Mouse (Mus musculus): ENCODE data around the gene Sh3d19. TPM values are rescaled to one million over a fixed set of nuclear protein-coding genes. Genes with fewer than 3 reads are reported as not detected.

The Sh3d19 gene
- polyA plus RNA-seq, 1 experiment from 2014 or later: 29.0 TPM

DNA sequence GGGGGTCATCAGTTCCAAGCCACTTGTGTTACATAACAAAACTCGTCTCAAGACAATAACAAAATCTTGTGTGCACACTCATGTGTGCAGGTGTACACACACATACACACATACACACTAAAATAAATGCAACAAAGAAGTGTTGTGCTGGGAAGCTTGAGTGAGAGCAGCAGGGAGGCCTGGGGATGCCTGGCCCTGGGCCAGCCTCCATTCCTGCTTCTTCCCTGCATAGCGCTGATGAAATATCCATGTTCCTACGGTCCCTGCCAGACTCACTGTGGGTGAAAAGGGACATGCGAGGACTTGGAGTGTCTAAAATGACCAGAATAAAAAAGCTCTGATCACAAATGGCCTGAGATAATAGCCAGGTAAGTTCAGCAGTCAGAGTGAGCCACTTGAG lies 59.7 kb downstream of the Sh3d19 start:
- H3K9me3 ChIP-seq (replicated peaks; ENCODE audit: low read length): no peaks in the 10 kb centered on the region
- no peak overlapping the region for H3K9ac ChIP-seq (ENCODE audit: low read depth, low read length)
- ATAC-seq (replicated peaks; ENCODE audit: low FRiP score, low read depth) (no peak), DNase-seq (ENCODE audit: low spot score) (no peak)
- WGBS: 67% methylated on average over 4 of the region's 4 CpGs
- H3K4me3 ChIP-seq (replicated peaks; ENCODE audit: low read depth, low read length): no peak overlapping the region
- no peak overlapping the region for H3K27ac ChIP-seq
- no peaks in the 10 kb centered on the region for H3K27me3 ChIP-seq (ENCODE audit: insufficient read depth, low read length)
- no peak for TF ChIP-seq CTCF (IDR thresholded peaks at IDR 0.05; ENCODE audit: low read depth)
- H3K4me1 ChIP-seq (replicated peaks; ENCODE audit: insufficient read depth, low read length): no peaks in the 10 kb centered on the region
- H3K4me2 ChIP-seq (ENCODE audit: low read length): no peak overlapping the region
- H3K36me3 ChIP-seq (ENCODE audit: insufficient read depth, low read length): peaks cover 3% of the 10 kb centered on the region; the same call in 1 of the 2 replicates

DNA sequence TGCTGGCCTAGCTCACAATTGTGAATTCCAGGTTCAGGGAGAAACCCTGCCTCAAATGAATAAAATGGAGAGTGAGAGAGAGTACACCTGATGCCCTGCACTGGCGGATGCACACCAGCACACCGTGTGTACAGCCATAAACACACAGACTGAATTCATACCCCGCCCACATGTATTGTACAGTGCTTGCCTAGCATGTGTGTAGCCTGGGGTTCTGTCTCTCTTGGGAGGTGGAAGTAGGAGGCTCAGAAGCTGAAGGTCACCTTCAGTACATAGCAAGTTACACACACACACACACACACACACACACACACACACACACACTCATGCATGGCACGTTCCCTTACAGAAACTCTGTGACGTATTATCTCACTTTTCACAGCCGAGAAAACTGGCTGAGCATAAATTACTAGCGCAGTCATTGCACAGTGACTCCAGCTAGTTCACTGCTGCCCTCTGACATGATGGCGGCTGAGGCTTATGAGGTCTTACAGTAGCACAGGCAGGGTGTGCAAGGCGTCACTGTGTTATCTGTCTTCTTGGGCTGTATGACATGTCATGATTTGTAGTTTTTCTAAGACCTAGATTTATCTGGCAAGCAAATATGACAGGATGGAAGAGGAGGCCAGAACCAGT lies 62.7 kb downstream of the Sh3d19 start:
- Histone ChIP-seq H3K9ac (ENCODE audit: low read depth, low read length) (no peak overlapping the region), H3K4me2 (ENCODE audit: low read length) (no peak overlapping the region), H3K9me3 (replicated peaks; ENCODE audit: low read length) (no peaks in the 10 kb centered on the region), H3K36me3 (ENCODE audit: insufficient read depth, low read length) (no peaks in the 10 kb centered on the region), H3K27me3 (ENCODE audit: insufficient read depth, low read length) (no peaks in the 10 kb centered on the region), H3K27ac (no peak overlapping the region), H3K4me1 (replicated peaks; ENCODE audit: insufficient read depth, low read length) (no peaks in the 10 kb centered on the region), H3K4me3 (replicated peaks; ENCODE audit: low read depth, low read length) (no peak overlapping the region)
- WGBS: 61% methylated on average over 9 of the region's 9 CpGs
- ATAC-seq (replicated peaks; ENCODE audit: low FRiP score, low read depth) (no peak), DNase-seq (ENCODE audit: low spot score) (no peak)
- no peak for TF ChIP-seq CTCF (IDR thresholded peaks at IDR 0.05; ENCODE audit: low read depth)

DNA sequence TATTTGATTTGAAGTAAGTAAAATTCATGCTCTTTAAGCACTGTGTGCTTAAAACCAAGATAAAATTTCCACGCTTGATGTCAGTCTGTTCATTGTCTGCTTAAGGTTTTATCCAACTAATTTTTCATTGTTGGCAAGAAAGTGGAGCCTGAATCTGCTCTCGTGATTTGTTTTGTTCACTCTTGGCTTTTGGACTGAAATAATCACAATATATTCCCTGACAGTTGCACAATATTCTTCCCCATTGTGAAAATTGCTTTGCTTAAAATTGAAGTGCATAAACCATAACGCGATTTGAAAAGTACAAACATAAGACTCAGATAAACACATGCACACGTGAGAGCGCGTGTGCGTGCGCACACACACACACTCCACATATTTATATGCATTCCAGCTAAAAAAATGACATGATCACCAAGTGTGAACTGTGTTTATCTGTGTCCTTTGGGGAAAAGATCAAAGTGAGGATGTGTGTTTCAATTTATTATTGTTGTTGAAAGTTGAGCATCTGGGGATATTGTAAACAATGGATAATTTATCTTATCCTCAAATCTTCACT lies 67.1 kb downstream of the Sh3d19 start:
- DNase-seq (ENCODE audit: low spot score) (no peak), ATAC-seq (replicated peaks; ENCODE audit: low FRiP score, low read depth) (no peak)
- Histone ChIP-seq H3K9ac (ENCODE audit: low read depth, low read length) (no peak overlapping the region), H3K4me2 (ENCODE audit: low read length) (no peak overlapping the region), H3K4me1 (replicated peaks; ENCODE audit: insufficient read depth, low read length) (no peaks in the 10 kb centered on the region; the same call in 1 of the 2 replicates), H3K9me3 (replicated peaks; ENCODE audit: low read length) (no peaks in the 10 kb centered on the region), H3K4me3 (replicated peaks; ENCODE audit: low read depth, low read length) (no peak overlapping the region), H3K27me3 (ENCODE audit: insufficient read depth, low read length) (no peaks in the 10 kb centered on the region), H3K27ac (no peak overlapping the region), H3K36me3 (ENCODE audit: insufficient read depth, low read length) (no peaks in the 10 kb centered on the region)
- WGBS: 87% methylated on average over 9 of the region's 9 CpGs
- TF ChIP-seq CTCF (IDR thresholded peaks at IDR 0.05; ENCODE audit: low read depth): no peak

DNA sequence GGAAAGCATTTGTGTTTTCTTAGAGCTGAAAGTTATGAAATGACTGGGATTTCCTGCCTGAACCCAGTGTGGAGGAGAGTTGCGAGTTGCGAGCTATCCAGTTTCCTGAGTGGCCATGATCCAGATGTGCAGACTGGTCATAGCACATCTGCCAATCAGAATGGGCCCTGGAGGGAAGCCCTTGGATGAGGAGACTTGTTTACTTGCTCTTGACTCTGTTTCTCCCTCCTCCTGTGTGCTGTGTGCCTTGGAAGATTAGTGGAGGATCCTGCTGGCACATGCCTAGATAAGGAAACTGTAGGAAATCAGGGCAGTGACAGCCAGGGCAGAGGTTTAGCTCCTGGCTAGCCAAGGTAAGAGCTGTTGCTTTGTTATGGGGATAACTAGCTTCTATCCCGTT lies 67.7 kb downstream of the Sh3d19 start:
- Histone ChIP-seq H3K9me3 (replicated peaks; ENCODE audit: low read length) (no peaks in the 10 kb centered on the region), H3K9ac (ENCODE audit: low read depth, low read length) (no peak overlapping the region), H3K27me3 (ENCODE audit: insufficient read depth, low read length) (no peaks in the 10 kb centered on the region), H3K27ac (peak overlapping the region; percentile 55), H3K4me1 (replicated peaks; ENCODE audit: insufficient read depth, low read length) (no peaks in the 10 kb centered on the region; the same call in 1 of the 2 replicates), H3K4me3 (replicated peaks; ENCODE audit: low read depth, low read length) (no peak overlapping the region), H3K36me3 (ENCODE audit: insufficient read depth, low read length) (no peaks in the 10 kb centered on the region), H3K4me2 (ENCODE audit: low read length) (0 out of 2 replicates have a peak overlapping the region, but pooled peaks have one; percentile 14)
- DNase-seq (ENCODE audit: low spot score) (peak; percentile 71), ATAC-seq (replicated peaks; ENCODE audit: low FRiP score, low read depth) (no peak)
- no peak for TF ChIP-seq CTCF (IDR thresholded peaks at IDR 0.05; ENCODE audit: low read depth)
- WGBS: 35% methylated on average over 3 of the region's 3 CpGs

DNA sequence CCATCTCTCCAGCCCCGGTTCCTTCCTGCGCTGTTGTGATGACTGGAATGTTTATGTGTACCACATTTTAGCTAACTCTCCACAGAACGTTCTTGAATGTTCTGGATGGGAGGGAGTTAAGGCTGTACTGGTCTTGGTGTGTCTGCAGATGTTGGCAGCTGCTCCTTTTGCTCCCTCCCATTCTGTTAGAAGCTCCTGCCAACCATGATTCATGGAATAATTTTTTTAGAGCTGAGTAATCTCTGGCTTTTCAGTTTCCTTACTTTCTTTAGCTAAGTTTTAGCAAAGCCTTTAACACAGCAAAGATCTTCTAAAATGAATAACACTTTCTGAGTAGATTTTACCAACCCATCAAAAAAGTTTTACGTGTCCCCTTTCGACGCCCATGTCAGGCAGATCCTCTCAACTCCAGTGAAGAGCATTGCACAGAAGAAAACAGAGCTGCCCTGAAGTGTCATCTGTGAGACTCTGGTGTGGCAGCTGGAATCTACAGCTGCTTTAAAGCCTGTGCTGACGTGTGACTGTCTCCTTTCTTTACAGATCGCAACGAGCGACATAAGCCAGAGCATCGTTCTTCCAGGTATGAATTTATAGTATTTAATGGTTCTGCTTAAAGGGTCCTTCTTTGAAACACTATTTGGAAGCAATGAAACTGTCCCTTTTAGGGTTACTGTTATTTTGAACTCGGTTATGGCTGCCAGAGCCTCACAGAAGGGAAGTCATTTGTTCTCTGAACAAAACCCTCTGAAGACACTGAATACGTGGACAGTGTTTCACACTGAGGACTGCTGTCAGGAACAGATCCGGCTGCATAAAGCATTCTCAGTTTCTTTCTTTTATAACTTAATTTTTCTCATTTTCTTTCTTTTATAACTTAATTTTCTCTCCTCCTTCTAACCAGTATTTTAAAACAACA lies 69.6 kb downstream of the Sh3d19 start:
- no peak overlapping the region for H3K9ac ChIP-seq (ENCODE audit: low read depth, low read length)
- H3K27ac ChIP-seq: peak overlapping the region; percentile 57; the same call in 1 of the 2 replicates
- peak overlapping the region; percentile 37 for H3K4me2 ChIP-seq (ENCODE audit: low read length)
- no peak for ATAC-seq (replicated peaks; ENCODE audit: low FRiP score, low read depth)
- H3K36me3 ChIP-seq (ENCODE audit: insufficient read depth, low read length): 0 out of 2 replicates have a peak, but pooled peaks cover 1% of the 10 kb centered on the region
- H3K4me1 ChIP-seq (replicated peaks; ENCODE audit: insufficient read depth, low read length): no peaks in the 10 kb centered on the region; the same call in 1 of the 2 replicates
- H3K4me3 ChIP-seq (replicated peaks; ENCODE audit: low read depth, low read length): no peak overlapping the region
- WGBS: 51% methylated on average over 14 of the region's 14 CpGs
- no peaks in the 10 kb centered on the region for H3K9me3 ChIP-seq (replicated peaks; ENCODE audit: low read length)
- TF ChIP-seq CTCF (IDR thresholded peaks at IDR 0.05; ENCODE audit: low read depth): no peak
- H3K27me3 ChIP-seq (ENCODE audit: insufficient read depth, low read length): no peaks in the 10 kb centered on the region
- DNase-seq (ENCODE audit: low spot score): peak; percentile 72

DNA sequence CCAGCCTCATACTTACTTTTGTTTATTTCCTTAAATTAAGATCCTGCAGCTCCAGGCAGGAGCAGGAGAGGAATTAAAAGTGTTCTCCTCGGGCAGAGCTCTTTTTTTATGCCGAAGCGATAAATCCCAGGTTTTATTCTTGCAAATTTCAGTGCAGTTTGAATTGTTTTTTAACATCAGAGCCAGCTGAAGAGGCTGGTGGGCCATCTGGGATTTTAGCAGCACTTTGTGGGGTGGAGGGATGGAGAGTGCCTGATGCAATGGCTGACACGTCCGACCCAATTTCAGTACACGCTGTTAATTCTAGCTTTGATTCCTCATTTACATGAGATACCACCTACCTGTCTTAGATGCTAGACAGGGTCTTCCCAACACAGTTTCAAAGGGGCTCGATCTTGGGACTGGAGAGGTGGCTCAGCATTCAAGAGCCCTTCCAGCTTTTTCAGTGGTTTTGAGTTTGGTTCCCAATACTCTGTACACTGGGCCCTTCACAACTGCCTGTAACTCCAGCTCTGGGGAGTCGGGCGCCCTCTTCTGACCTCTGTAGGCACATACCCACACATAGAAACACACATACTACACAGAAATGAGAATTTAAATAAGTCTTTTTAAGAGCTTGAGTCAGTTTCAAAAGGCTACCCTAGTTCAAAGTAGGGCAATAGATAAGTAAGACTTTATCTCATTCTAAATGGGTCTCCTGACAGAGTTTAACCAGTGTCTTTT lies 76.9 kb downstream of the Sh3d19 start:
- Histone ChIP-seq H3K4me3 (replicated peaks; ENCODE audit: low read depth, low read length) (no peak overlapping the region), H3K9ac (ENCODE audit: low read depth, low read length) (no peak overlapping the region), H3K4me1 (replicated peaks; ENCODE audit: insufficient read depth, low read length) (no peaks in the 10 kb centered on the region), H3K27ac (no peak overlapping the region), H3K4me2 (ENCODE audit: low read length) (no peak overlapping the region), H3K9me3 (replicated peaks; ENCODE audit: low read length) (no peaks in the 10 kb centered on the region), H3K27me3 (ENCODE audit: insufficient read depth, low read length) (no peaks in the 10 kb centered on the region), H3K36me3 (ENCODE audit: insufficient read depth, low read length) (peaks cover 20% of the 10 kb centered on the region)
- DNase-seq (ENCODE audit: low spot score) (no peak), ATAC-seq (replicated peaks; ENCODE audit: low FRiP score, low read depth) (no peak)
- no peak for TF ChIP-seq CTCF (IDR thresholded peaks at IDR 0.05; ENCODE audit: low read depth)
- WGBS: 97% methylated on average over 9 of the region's 9 CpGs

Data from kidney, postnatal 0 days (tissue).